Mouse (Mus musculus): ENCODE results near the gene Runx1. TPM values are rescaled to one million over a fixed set of nuclear protein-coding genes. Genes with fewer than 3 reads are reported as not detected.
A peak's percentile ranks its signal among the peaks of the same experiment; 100 is the strongest.

Gene Runx1
- polyA plus RNA-seq, 1 experiment from 2014 or later = 3.0 TPM

- DNase-seq (ENCODE audit: low spot score) = no peak
- Histone ChIP-seq H3K27me3 (replicated peaks; ENCODE audit: low read depth, poor library complexity, severe bottlenecking) (peaks cover 3% of the 10 kb centered on the region), H3K27ac (replicated peaks) (0 out of 2 replicates have a peak overlapping the region, but pooled peaks have one; percentile 20), H3K9me3 (no peaks in the 10 kb centered on the region), H3K36me3 (replicated peaks) (no peaks in the 10 kb centered on the region), H3K4me1 (peaks cover 26% of the 10 kb centered on the region), H3K4me3 (no peak overlapping the region)
- 76% methylated on average over 6 of the region's 6 CpGs for WGBS
Observed at GRCm38 (mm10) chr16:92786276-92786882, 39.6 kb downstream of the Runx1 start.

- Histone ChIP-seq H3K36me3 (replicated peaks) (no peaks in the 10 kb centered on the region), H3K9me3 (no peaks in the 10 kb centered on the region), H3K27me3 (replicated peaks; ENCODE audit: low read depth, poor library complexity, severe bottlenecking) (peaks cover 3% of the 10 kb centered on the region), H3K4me1 (peaks cover 26% of the 10 kb centered on the region), H3K27ac (replicated peaks) (0 out of 2 replicates have a peak overlapping the region, but pooled peaks have one; percentile 35), H3K4me3 (no peak overlapping the region)
- 35% methylated on average over 7 of the region's 7 CpGs for WGBS
- peak; percentile 12 for DNase-seq (ENCODE audit: low spot score)
Observed at GRCm38 (mm10) chr16:92783651-92784131, 42.3 kb downstream of the Runx1 start.

- WGBS = 77% methylated on average over 6 of the region's 6 CpGs
Observed at GRCm38 (mm10) chr16:92782408-92782807, 43.5 kb downstream of the Runx1 start.

GRCm38 (mm10) chr16:92779896-92780435, 46.0 kb downstream of the Runx1 start:
- no peaks in the 10 kb centered on the region; the same call in 1 of the 2 replicates for H3K27me3 ChIP-seq (replicated peaks; ENCODE audit: low read depth, poor library complexity, severe bottlenecking)
- H3K4me3 ChIP-seq = no peak overlapping the region
- peaks cover 23% of the 10 kb centered on the region for H3K4me1 ChIP-seq
- 86% methylated on average over 9 of the region's 9 CpGs for WGBS
- no peak for DNase-seq (ENCODE audit: low spot score)
- no peaks in the 10 kb centered on the region for H3K9me3 ChIP-seq
- no peak overlapping the region for H3K27ac ChIP-seq (replicated peaks)
- H3K36me3 ChIP-seq (replicated peaks) = no peaks in the 10 kb centered on the region

More at GRCm38 (mm10) chr16:92782408-92782807, 43.5 kb downstream of the Runx1 start:
- no peak for DNase-seq (ENCODE audit: low spot score)
- Histone ChIP-seq H3K4me1 (peaks cover 30% of the 10 kb centered on the region), H3K27me3 (replicated peaks; ENCODE audit: low read depth, poor library complexity, severe bottlenecking) (peaks cover 3% of the 10 kb centered on the region), H3K4me3 (no peak overlapping the region), H3K27ac (replicated peaks) (no peak overlapping the region), H3K9me3 (no peaks in the 10 kb centered on the region), H3K36me3 (replicated peaks) (no peaks in the 10 kb centered on the region)

GRCm38 (mm10) chr16:92779175-92779574, 46.8 kb downstream of the Runx1 start:
- WGBS = 90% methylated on average over 2 of the region's 2 CpGs
- Histone ChIP-seq H3K27ac (replicated peaks) (no peak overlapping the region), H3K9me3 (no peaks in the 10 kb centered on the region), H3K4me1 (peaks cover 17% of the 10 kb centered on the region), H3K27me3 (replicated peaks; ENCODE audit: low read depth, poor library complexity, severe bottlenecking) (no peaks in the 10 kb centered on the region; the same call in 1 of the 2 replicates), H3K4me3 (no peak overlapping the region), H3K36me3 (replicated peaks) (no peaks in the 10 kb centered on the region)
- no peak for DNase-seq (ENCODE audit: low spot score)

DNA sequence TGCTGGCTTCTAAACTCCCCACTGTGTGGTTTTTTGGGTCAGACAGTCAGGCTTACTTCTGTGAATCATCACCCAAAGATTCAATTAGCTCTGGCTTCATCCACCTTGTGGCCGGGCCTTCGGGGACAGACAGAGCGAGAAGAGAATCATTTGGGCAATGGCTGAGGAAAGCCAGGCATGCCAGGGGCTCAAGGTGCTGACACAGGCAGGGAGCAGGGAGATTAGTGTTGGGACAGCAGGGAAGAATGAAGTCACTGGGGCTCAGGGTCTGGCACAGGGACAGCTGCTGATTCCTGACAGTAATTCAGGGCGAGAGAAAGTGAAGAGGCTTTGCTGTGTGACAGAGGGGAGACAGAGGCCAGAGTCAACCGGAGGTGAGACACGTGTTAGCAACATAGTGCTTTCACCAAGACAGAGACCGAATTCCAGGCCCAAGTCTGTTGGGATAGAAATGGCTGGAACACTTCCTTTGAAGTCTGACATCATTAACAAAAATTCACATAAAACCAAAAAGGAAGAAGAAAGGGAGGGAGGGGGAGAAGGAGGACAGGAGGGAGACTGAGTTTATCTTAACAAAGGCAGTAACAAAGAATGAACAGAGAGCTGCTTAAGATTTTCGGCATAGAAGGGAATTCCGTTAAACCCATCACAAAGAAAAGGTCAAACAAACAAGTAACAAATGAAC, 47.7 kb downstream of the Runx1 start:
- H3K4me1 ChIP-seq = peaks cover 8% of the 10 kb centered on the region
- H3K27ac ChIP-seq (replicated peaks) = no peak overlapping the region
- DNase-seq (ENCODE audit: low spot score) = no peak
- H3K36me3 ChIP-seq (replicated peaks) = no peaks in the 10 kb centered on the region
- no peak overlapping the region for H3K4me3 ChIP-seq
- 57% methylated on average over 9 of the region's 9 CpGs for WGBS
- H3K9me3 ChIP-seq = no peaks in the 10 kb centered on the region
- no peaks in the 10 kb centered on the region; the same call in 1 of the 2 replicates for H3K27me3 ChIP-seq (replicated peaks; ENCODE audit: low read depth, poor library complexity, severe bottlenecking)

DNA sequence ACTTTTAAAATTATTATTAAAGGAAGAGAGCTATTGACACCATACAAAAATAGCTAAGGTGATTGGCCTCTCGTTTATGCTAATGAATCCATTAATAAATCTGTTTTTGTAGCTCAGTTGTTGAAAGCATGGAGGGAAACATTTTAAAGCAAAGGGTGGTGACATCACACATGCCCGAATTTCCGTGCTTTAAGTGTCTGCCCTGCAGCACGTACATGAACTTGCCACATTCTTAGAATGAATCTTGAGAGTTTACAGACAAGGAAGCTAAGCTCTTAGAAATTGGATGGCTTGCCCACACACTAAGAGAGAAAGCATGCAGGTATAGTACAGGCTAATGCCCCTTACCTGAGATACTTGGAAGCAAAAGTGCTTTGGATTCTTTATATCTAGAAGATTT, 58.1 kb downstream of the Runx1 start:
- H3K27ac ChIP-seq (replicated peaks) = no peak overlapping the region
- WGBS = 87% methylated on average over 4 of the region's 4 CpGs
- H3K4me3 ChIP-seq = no peak overlapping the region
- H3K27me3 ChIP-seq (replicated peaks; ENCODE audit: low read depth, poor library complexity, severe bottlenecking) = no peaks in the 10 kb centered on the region; the same call in 1 of the 2 replicates
- H3K4me1 ChIP-seq = no peaks in the 10 kb centered on the region
- H3K36me3 ChIP-seq (replicated peaks) = no peaks in the 10 kb centered on the region
- no peak for DNase-seq (ENCODE audit: low spot score)
- H3K9me3 ChIP-seq = no peaks in the 10 kb centered on the region

- DNase-seq (ENCODE audit: low spot score) = no peak
- Histone ChIP-seq H3K27ac (replicated peaks) (no peak overlapping the region), H3K27me3 (replicated peaks; ENCODE audit: low read depth, poor library complexity, severe bottlenecking) (no peaks in the 10 kb centered on the region; the same call in 1 of the 2 replicates), H3K4me3 (no peak overlapping the region), H3K9me3 (no peaks in the 10 kb centered on the region), H3K36me3 (replicated peaks) (no peaks in the 10 kb centered on the region), H3K4me1 (no peaks in the 10 kb centered on the region)
- WGBS = 86% methylated on average over 7 of the region's 7 CpGs
Observed at GRCm38 (mm10) chr16:92767423-92767822, 58.5 kb downstream of the Runx1 start.

GRCm38 (mm10) chr16:92764741-92765396, 61.1 kb downstream of the Runx1 start:
- no peak for DNase-seq (ENCODE audit: low spot score)
- Histone ChIP-seq H3K27ac (replicated peaks) (no peak overlapping the region), H3K27me3 (replicated peaks; ENCODE audit: low read depth, poor library complexity, severe bottlenecking) (no peaks in the 10 kb centered on the region; the same call in 1 of the 2 replicates), H3K36me3 (replicated peaks) (no peaks in the 10 kb centered on the region), H3K9me3 (no peaks in the 10 kb centered on the region), H3K4me1 (0 out of 2 replicates have a peak, but pooled peaks cover 4% of the 10 kb centered on the region), H3K4me3 (no peak overlapping the region)
- WGBS = 83% methylated on average over 13 of the region's 13 CpGs

- H3K4me1 ChIP-seq = 0 out of 2 replicates have a peak, but pooled peaks cover 4% of the 10 kb centered on the region
- no peak for DNase-seq (ENCODE audit: low spot score)
- H3K36me3 ChIP-seq (replicated peaks) = no peaks in the 10 kb centered on the region
- no peaks in the 10 kb centered on the region for H3K9me3 ChIP-seq
- H3K27ac ChIP-seq (replicated peaks) = no peak overlapping the region
- no peak overlapping the region for H3K4me3 ChIP-seq
- 93% methylated on average over 3 of the region's 3 CpGs for WGBS
- H3K27me3 ChIP-seq (replicated peaks; ENCODE audit: low read depth, poor library complexity, severe bottlenecking) = no peaks in the 10 kb centered on the region; the same call in 1 of the 2 replicates
Observed at GRCm38 (mm10) chr16:92763666-92764065, 62.3 kb downstream of the Runx1 start.

DNA sequence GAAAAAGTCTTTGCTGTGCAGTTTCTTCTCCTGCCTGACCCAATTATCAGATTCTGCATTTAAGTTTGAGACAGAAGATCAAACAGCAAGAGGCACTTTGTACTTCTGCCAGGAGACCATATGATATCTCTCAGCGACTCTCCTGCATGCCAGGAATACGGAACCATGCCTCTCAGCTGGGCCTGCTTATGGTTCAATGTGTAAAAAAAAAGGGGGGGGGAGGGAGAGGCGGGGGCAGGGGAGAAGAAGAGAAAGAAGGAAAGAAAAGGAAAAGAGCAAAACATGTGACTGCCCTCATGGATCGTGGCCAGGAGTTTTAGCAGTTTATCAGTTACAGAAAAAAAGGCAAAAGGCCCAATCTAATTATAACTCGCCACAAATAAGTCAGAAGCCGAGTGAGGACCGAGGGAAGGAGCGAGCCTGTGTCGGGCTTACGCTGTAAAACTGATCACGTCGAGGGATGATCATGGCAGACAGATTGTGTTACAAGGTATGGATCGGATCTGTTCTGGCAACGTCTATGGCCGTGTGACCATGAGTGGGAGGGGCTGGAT, 63.9 kb downstream of the Runx1 start:
- Histone ChIP-seq H3K4me3 (no peak overlapping the region), H3K9me3 (no peaks in the 10 kb centered on the region), H3K4me1 (0 out of 2 replicates have a peak, but pooled peaks cover 4% of the 10 kb centered on the region), H3K27me3 (replicated peaks; ENCODE audit: low read depth, poor library complexity, severe bottlenecking) (no peaks in the 10 kb centered on the region; the same call in 1 of the 2 replicates), H3K27ac (replicated peaks) (no peak overlapping the region), H3K36me3 (replicated peaks) (no peaks in the 10 kb centered on the region)
- WGBS = 78% methylated on average over 15 of the region's 15 CpGs
- no peak for DNase-seq (ENCODE audit: low spot score)

DNA sequence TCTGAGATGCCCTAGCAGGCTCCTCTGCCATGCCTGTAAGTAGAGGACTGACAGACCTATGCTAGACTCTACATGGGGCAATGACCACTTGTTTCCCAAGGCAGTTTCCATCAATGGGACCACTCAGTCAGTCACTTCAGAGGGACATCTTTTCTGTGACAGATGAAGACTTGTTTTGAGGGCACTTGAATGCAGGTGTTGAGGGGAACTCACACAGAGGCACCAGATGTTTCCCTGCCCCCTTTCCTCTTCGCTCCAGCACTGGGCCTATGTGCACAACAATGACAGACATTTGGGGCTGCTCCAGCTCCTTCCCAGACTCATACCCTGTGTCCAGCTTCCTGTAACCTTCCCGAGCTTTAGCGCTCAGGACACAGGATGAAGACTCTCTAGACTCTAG, 65.9 kb downstream of the Runx1 start:
- DNase-seq (ENCODE audit: low spot score) = no peak
- Histone ChIP-seq H3K27me3 (replicated peaks; ENCODE audit: low read depth, poor library complexity, severe bottlenecking) (no peaks in the 10 kb centered on the region; the same call in 1 of the 2 replicates), H3K4me1 (0 out of 2 replicates have a peak, but pooled peaks cover 7% of the 10 kb centered on the region), H3K4me3 (no peak overlapping the region), H3K9me3 (no peaks in the 10 kb centered on the region), H3K36me3 (replicated peaks) (no peaks in the 10 kb centered on the region), H3K27ac (replicated peaks) (no peak overlapping the region)
- 89% methylated on average over 3 of the region's 3 CpGs for WGBS
